Mouse (Mus musculus) bone marrow, adult 2 months (tissue): ENCODE results near the gene Anxa2.

ENCODE experiments used
- CTCF ChIP-seq: fragments of 200-500 bp; IDR thresholded peaks from 2 replicates; pipeline ENCODE4 v1.5.1; 2011; ENCODE audit warnings: low read length, control low read depth; ENCODE audit not compliant: control insufficient read depth, insufficient read depth
- POLR2A ChIP-seq: fragments of 200-500 bp; IDR thresholded peaks from 2 replicates; pipeline ENCODE4 v1.6.1; 2011; ENCODE audit warnings: low read depth, mild to moderate bottlenecking, control low read depth, low read length, borderline replicate concordance; ENCODE audit not compliant: control insufficient read depth

- TF ChIP-seq CTCF, result no peak
- no peak for TF ChIP-seq POLR2A
Measured at GRCm38 (mm10) chr9:69458982-69459381, 5.6 kb downstream of the Anxa2 start.
